Mouse (Mus musculus) megakaryocyte, adult 5-6 weeks (primary cell): ENCODE data around the gene Tnfrsf21. TPM values are rescaled to one million over a fixed set of nuclear protein-coding genes. Genes with fewer than 3 reads are reported as not detected.
A peak's percentile ranks its signal among the peaks of the same experiment; 100 is the strongest.

ENCODE experiments used
- ATAC-seq: 2 replicates; pipeline ENCODE4 v1.8.0; 2016; ENCODE audit warnings: mild to moderate bottlenecking, inconsistent platforms; ENCODE audit not compliant: poor library complexity, severe bottlenecking
- total RNA-seq, 2 experiments: library from RNA; stranded (forward) in 1 of 2; stranded (reverse) in 1 of 2; fragments of 153-499, 151-499 nt in 1 of 2; fragments of 221-1000, 200-1000 nt in 1 of 2; gene quantifications; 2 replicates each; pipeline versions ENCODE4 v1.2.3 to v1.2.4; 2015 to 2017

Tnfrsf21 gene
- 107 and 122 TPM in 2 replicates for total RNA-seq (2015)
- total RNA-seq (2017), result 95.1 and 116 TPM in 2 replicates

DNA sequence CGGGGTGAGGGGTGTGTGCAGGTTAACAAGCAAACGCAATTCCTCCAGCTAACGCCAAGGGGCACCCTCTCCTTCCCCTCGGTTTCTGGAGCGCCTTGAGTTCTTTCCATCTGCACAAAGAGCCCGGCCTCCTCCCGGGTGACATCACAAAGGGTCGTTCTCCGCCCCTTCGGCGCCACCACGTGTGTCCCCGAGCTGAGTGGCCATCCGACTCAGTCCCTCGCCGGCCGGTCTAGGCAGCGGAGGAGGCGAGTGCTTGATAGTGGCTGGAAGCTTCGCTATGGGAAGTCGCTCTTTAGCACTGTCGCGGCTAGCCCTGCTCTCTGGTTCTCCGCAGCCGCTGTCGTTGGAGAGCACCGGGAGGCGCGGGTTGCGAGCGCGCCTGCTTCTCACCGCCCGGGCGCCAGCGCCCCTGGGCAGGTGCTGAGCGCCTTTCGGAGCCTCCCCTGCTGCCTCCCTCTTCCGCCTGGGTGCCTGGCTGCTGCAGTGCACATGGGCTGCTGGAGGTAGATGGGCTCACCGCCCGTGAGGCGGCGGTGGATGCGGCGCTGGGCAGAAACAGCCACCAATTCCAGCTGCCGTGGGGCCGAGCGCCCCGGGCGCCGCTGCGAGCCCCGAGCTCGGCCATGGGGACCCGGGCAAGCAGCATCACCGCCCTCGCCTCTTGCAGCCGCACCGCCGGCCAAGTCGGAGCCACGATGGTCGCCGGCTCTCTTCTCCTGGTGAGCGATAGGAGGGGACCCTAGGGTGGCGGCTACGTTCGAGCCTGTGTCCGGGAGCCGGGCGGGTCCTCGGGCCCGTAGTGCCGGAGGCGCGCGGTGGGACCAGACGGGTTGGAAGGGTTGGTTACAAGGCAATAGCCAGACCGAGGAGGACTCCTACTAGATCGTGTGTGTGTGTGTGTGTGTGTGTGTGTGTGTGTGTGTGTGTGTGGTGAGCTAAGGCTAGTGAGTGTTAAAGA lies at the start of gene Tnfrsf21:
Gene Tnfrsf21 (plus strand): TSS at position 185 of the 961 bp plus-strand sequence.
- ATAC-seq, result peak; percentile 91

DNA sequence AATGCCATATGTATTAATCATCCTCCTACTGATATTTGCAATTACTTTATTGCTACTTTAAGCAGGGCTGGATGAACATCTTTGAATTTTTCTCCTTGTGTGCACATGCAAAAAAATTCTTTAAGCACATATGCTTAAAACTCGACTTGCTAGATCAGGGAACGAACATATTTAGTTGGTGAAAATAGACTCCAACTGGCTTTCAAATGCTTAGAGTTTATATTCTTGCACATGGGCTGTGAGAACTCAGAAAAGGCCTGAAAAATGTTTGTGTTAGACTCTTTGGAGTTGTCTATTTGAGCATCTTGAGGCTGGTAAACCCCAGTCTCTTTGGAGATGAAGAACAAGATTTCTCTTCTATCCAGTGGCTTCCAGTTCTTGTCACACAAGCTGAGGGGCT lies 48.2 kb upstream of the Tnfrsf21 start:
- no peak for ATAC-seq

DNA sequence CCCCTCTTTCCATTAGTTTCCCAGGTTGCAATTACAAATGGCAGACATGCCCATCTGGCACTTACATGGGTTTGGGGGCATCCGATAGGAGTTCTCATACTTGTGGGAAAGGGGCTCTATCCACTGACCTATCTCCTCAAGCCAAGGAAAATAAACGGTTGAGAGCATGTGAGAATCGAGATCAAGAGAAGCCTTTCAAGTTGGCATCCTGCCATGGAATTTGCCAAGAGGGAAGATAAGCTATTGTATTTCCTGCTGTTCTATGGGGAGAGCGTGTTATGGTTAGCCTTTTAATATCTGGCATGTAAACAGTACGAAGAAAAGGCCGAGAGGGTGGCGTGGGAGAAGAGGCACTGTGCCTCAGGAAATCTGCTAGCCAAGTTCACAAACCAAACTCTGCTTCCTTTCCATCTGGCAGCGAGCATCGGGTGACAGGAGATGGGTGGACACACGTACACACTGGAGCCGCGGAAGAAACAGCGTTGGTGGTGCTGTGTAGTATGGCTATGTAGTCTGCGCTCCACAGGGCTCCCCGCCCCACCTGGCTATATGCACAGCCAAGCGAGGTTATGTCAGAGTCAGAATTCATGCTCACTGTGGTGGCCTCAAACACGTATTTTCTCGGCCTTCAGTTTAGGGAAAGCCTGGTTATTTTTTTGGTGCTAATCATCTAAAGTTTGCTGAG lies 40.9 kb upstream of the Tnfrsf21 start:
- no peak for ATAC-seq

DNA sequence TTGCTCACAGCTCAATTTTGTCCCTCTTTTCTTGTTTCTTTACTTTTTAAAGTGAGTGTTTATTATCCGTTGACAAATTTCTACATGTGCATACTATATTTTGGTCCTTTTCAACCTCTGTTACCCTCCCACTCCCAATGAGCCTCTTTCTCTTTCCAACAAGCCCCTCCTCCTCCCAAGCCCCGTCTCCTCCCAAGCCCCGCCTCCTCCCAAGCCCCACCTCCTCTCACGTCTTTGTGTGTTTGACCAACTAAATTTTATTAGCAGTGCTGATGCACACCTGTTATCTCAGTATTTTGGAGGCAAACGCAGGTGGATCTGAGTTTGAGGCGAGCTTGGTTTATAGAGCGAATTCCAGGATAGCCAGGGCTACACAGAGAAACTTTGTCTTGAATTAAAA lies 38.6 kb upstream of the Tnfrsf21 start:
- no peak for ATAC-seq

DNA sequence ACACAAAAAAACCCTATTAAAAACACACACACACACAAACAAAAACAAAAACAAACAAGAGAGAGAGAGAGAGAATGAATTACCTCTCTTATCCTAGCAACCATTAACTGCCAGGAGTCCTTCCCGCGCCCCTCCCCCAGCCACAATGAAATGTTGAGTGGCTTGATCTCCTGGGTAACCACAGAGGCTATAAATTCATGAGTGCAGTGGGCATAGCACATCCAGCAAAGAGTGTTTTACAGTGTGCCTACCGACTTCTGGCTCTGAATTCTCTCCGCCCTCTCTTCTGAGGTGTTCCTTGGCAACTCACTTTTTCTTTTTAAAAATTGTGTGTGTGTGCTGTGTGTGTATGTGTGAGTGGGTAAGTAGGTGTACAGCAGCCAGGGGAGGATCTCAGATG lies 38.0 kb upstream of the Tnfrsf21 start:
- no peak for ATAC-seq

DNA sequence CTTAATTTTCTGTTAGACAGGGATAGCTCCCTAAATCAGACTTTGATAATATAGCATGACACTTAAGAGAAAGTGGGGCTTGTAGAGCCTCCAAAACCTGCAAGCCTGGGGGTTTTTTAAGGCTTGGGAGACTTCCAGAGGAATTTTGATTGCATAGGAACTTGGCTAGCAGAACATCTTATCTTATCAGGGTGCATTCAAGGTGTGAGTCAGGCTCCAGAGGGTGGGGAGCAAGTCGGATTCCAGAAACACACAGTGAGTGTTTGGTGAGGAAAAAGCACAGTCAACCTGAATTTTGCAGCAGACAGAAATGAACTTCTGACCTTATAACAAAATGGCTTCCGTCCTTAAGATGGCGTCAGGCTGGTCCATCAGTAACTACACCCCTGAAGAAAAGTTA lies 34.5 kb upstream of the Tnfrsf21 start:
- no peak for ATAC-seq

DNA sequence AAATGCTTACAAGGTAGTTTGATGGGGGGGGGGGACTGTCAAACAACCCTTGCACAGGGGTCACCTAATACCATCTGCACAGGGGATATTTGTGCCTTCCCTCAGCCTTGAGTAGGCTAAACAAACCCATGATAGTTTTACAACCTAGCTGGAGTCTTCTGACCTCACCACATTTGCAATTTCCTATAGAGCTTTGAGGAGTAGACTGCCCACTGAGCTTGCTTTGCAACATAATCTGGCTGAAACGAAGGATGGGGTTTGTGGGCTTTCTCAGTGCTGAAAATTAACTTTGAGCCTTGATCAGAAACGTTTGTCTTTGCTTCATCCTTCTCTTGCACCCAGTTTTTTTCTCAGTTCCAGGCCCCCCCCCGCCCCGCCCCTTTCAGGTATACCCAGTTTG lies 33.8 kb upstream of the Tnfrsf21 start:
- ATAC-seq, result no peak

DNA sequence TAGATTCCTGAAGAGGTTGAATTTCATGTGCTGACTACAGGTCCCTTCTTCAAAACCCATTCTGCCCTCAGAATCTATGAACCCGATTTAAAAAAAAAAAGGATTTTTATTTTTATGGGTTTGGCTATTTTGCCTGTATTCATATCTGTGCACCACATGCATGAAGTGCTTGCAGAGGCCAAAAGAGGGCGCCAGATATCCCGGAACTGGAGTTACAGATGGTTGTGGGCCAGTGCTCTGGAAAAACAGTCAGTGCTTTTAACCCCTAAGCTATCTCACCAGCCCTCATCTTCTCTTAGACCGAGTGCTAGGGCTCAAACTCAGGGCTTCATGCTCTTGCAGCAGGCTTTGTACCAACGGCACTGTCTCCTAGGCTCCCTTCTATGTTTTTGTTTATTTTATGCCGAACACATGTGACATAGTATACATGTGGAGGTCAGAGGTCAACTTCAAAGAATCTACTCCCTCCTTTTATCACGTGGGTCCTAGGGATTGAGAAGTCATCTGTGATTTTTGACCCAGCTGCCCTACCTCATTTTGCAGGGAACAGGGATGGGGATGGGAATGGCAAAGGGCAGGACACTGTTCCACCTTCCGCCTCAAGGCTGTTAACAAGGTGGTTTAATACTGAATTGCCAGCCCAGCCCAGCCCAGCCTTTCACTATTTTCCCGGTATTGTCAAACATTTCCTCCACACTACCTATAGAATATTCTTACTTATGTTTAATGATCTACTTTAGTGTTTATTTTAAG lies 30.3 kb upstream of the Tnfrsf21 start:
- peak; percentile 59; the same call in 1 of the 2 replicates for ATAC-seq

DNA sequence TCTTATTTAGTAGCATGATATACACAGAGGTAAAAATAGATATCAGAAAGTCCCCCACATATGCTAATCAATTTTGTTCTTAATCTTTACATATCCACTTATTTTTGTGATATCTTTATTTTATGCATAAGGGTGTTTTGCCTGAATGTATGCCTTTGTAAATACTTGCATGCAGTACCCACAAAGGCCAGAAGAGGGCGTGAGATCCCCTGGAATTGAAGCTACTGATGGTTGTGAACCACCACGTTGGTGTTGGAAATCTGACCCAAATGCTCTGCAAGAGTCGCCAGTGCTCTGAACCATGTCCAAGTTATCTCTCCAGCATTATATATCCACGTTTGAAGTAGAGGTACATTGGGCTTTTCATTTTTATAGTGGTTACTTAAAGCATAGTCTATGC lies 28.7 kb upstream of the Tnfrsf21 start:
- no peak for ATAC-seq

DNA sequence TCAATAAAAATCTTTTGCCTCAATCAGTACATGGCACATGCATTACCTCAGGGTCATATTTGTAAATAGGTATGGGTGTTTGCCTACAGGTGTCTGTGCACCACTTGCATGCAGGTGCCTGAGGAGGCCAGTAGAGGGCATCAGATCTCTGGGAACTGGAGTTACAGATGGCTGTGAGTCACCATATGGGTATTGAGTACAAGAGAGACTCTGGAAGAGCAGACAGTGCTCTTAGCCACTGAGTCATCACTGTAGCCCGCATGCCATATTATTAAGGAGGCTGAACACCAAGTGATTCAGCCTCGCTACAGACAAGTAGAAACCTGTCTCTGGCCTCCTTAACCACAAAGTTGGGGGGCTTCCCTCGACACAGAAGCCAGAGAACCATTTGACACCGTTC lies 26.4 kb upstream of the Tnfrsf21 start:
- ATAC-seq, result no peak

DNA sequence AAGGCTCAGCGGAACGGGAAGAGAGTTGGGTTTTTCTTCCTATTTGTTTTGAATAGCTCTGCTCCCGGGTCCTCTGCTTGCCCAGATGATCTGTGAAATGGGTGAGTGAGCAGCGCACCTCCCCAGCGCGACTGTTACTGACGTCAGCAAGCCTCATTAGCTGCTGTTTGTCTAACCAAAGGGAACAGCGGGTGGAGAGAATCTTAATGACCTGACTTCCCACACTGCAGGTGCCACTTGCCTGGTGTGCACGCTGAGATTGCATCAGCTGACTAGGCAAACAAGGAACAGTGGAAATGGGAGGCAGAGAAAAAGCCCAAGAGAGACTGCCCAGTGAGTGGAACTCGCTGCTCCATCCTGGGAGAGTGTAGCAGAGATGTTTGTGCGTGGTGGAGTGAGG lies 25.2 kb upstream of the Tnfrsf21 start:
- no peak for ATAC-seq

DNA sequence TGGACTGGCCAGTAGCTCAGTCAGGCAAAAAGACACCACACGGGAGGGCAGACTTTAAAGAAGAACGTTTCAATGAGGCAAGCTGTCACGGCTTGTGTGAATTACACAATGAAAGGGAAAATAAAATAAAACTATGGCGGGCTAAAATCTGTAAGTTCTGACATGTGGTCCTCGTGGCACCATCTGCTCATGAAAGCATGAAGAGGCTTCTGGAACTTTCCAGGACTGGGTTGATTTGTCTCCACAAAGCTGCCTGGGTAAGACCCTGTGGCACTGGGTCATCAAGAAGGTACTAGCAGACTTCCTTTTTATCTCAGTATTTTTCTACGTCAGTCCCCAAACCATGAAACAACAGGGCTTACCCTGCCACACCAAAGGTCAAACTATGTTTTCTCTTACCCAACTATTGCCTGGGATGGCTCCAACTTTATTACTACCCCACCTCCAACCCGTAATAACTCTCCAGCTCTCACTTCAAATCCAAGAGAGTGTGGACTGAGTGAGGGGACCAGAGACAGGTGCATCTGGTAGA lies 16.8 kb upstream of the Tnfrsf21 start:
- no peak for ATAC-seq

DNA sequence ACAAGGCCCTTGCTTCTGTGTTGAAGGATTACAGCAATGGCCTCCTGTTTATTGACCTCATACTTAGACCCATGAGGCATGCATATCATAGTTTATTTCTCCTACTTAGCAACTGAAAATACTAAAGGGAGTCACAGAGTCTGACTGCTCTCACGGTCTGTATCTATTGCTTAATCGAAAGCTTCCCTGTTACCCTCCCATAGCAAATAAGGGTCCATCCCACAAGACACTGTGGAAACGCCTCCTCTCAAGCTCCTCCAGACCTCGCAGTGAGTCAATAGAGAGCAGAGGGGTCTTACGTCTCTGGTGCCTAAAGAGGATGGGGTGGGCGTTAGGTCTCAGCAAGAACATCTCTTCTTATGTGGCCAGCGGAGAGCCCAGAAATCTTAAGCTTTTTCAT lies 15.8 kb upstream of the Tnfrsf21 start:
- ATAC-seq, result no peak

DNA sequence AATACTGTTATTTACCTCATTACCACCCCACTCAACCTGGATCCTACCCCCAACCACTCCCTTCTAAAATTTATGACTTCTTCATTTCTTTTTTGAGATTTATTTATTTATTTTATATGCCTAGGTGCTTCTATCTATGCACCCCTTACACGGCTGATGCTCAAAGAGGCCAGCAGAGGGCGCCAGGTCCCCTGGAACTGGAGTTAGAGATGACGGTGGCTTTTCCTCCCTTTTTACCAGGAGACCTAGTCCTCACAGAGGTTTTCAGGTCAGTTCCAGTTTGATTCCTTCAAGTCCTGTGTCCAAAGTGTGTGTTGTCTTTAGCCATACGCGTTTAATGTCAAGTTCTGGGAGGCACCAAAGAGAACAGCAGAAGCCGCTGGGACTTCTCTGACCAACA lies 3.6 kb upstream of the Tnfrsf21 start:
- 0 out of 2 replicates have a peak, but pooled peaks have one; percentile 13 for ATAC-seq

DNA sequence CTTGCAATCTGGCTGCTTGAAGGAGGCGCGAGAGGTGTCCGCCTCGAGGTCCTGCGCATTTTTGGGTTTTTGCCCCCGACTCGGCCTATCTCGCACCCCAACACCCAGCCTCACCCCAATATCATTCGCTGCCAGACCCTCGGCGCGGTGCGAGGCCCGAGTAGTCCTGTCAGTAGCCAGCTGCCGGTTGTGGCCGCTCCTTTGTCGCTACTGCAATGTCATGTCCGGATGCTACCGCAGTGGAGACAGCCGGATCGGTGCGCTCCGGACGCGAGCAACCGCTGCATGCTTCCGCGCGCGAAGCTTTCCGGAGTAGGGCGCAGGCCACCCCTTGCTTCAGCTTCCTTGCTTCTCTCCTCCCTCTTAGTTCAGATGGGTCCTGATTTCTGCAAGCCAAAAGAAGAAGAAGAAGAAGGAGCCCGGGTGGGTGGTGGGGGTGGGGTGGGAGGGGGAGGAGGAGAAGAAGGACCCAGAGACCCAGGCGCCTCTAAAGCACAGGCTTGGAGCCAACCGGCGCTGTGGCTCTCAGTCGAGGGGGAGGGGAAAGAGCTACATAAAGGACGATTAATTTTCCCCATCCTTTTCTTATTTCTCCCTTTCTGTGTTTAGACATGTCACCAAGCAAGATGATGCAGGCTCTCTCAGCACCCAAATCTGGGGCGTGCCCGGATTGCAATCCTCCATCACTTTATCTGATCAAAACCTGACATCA lies 1.1 kb downstream of the Tnfrsf21 start:
- peak; percentile 83 for ATAC-seq

DNA sequence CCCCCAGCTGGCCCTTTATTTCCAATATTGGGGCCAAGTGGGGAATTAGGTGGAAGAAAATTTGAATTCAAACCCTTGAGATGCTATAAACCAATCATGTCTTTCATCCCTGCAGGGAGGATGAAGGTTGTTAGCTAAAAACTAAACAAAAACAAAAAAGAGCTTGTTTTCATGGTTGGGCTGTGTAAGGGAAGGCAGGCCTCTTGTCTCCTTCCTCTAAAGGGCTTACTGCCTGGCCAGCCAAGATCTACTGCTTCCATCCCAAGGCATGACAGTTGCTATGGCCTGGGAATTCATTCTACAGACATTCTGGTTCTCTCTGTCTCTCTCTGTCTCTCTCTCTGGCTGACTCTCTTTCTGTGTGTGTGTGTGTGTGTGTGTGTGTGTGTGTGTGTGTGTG lies 1.7 kb downstream of the Tnfrsf21 start:
- ATAC-seq, result no peak

DNA sequence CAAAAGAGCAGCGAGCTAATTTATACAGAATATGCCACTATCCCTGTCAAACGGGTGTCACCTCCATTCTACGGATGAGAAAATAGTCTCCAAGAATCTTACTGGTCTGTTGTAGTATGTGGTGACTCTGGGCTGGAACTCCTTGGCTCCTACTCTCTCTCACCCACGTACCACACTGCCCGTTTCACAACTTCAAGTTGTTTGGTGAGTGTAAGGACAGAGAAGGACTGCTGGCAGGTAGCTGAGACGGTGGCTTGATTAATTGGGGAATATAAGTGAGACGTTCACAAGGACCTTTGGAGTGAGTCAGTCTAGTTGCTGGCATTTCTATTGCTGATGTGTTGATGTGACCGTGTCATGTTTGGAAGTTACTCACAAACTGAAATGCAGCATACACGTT lies 3.3 kb downstream of the Tnfrsf21 start:
- ATAC-seq, result no peak

DNA sequence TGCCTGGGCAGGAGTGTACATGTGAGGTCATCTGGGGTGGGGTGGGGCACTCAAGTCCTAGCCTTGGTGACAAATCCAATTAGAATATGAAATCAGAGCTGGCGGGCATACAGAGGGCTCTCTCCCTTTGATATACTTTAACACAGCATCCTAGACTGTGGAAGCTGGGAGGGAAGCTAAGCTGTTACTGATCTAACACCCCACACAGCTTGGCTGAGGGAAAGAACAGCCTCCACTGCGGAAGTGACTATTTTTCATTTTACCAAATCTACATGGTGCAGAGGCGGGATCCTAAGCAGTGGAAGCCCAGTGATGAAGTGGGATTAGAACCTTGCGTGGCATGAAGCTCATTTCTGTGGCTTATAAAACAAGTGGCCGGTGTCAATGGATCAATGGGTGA lies 4.7 kb downstream of the Tnfrsf21 start:
- ATAC-seq, result no peak

DNA sequence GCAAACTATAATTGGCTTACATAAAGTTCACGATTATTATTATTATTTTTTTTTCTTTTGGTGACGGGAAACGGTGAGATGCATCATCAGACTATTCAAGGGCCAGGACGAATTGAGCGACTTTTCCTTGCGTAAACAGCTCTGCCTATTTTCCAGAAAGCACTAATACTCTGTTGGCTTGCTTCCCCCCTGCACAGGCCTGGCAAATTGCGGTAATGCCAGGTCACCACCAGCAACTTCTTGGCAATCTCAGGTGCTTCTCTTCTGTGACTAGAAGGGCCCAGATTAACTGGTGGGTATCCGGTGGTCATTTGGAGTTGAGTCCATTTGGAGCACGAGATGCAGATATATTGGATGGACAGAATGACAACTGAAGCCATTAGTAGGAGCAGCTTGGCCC lies 5.7 kb downstream of the Tnfrsf21 start:
- ATAC-seq, result no peak

DNA sequence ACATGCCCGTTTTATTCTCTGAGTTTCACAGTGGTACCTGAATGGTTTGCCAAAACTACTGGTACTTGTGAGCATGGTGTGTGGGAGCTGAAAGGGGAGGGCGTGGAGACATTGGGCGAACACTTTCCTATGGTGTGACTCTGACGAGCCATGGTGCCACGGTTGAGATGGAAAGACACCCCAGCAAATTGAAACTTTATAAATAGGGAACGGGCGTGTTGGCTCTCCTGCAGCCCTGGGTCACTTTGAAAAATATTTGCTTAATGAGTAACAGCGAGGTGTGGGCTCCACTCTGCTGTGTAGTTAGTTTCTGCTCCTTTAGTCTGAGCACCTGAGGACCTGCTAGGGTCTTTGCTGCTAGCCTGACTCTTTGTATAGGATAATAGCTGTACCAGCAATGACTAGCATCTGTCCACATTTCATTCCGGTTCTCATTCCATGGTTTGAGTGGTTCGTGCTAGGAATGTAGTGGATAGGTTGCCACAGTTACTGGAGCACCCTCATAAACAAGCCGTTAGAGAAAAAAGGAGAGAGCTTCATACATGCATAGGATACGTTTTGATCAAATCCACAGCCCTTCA lies 7.4 kb downstream of the Tnfrsf21 start:
- peak; percentile 24; the same call in 1 of the 2 replicates for ATAC-seq
